Comparison of ENCODE assay signal across 31 mouse cellular contexts in the genomic region with DNA sequence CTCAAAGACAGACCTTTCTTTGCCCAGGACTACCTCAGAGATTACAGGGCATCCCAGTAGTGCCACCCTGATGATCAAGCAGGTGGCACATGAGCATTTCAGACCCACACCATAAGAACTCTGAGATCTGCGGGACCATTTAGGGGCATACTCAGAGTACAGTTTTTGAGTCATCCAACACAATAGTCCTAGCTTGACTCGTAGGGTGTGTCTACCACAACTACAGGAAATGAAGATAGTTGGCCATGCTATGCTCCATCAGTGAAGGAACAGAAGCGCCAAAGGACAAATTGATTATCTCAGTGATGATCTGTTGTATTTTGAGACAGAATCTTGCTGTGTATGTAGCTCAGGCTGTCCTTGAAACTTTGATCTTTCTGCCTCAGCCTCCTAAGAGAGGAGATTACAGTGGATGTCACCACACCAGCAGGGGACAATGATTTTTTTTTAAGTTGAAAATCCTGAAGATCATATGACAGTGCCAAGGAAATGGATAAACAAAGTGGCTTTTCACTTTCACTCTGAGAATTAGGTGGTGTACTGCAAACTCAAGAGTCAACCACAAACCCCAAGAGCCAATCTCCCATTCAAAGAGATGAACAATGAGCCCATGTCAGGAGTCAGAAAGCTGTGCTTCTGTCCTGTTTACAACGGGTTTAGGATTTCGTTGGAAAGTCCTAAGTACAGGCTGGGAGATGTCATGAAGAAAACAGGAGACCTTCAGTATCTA. TPM values are rescaled to one million over a fixed set of nuclear protein-coding genes. Genes with fewer than 3 reads are reported as not detected.
DNase-seq lines count a peak whose midpoint lies in the region; ATAC-seq and TF ChIP-seq lines count a peak whose summit lies in the region.
"Had no signal": no experiment of that assay in that cellular context is flagged by ENCODE, and none has a peak within 500 bp of the region (broad histone marks: within the 10 kb centered on the region; RNA-seq: fewer than 3 reads in every experiment).

No protein-coding gene starts in this region.

- DNase-seq in 3T3-L1 (ENCODE audit: low read depth, low spot score) (peak; percentile 31), MEL (ENCODE audit: low read depth, low spot score) (no peak)
- peak; percentile 39 for DNase-seq in CD4-positive, CD25-positive, alpha-beta regulatory T cell, adult 2 months (ENCODE audit: low read depth, low spot score)
- no peak for DNase-seq in heart, adult 9 months (ENCODE audit: low spot score in 2 of 2)
- DNase-seq in retina, postnatal 1 day: no peak
- no peak for DNase-seq in urinary bladder, postnatal 10 days (ENCODE audit: low spot score)
- DNase-seq in kidney, adult 9 months: no peak
- DNase-seq: adrenal gland, adult 2 months; adrenal gland, postnatal 14 days; cerebellum, adult 11-12 months; cerebellum, adult 8-10 months; cerebellum, postnatal 14 days; forebrain, postnatal 0 days; gastrocnemius, adult 2 months; gastrocnemius, postnatal 14 days; heart, adult 11 months; heart, postnatal 10 days; heart, postnatal 36 days; kidney, adult 18-20 months had no signal

- no peak overlapping the region for H3K27ac ChIP-seq in MEL (ENCODE audit: control insufficient read depth, low read depth, low read length)
- H3K27ac ChIP-seq: forebrain, embryonic 10.5 days; forebrain, embryonic 13.5 days; gastrocnemius, adult 2 months; heart, embryonic 15.5 days; hindbrain, embryonic 10.5 days; hindbrain, embryonic 13.5 days; intestine, embryonic 15.5 days had no signal

- H3K4me1 ChIP-seq in MEL (ENCODE audit: control insufficient read depth in 1 of 2, insufficient read depth in 2 of 2, low read length in 2 of 2): peaks cover 7 to 22% of the 10 kb centered on the region in 2 experiments

- H3K27me3 ChIP-seq in MEL (ENCODE audit: control insufficient read depth in 1 of 2, insufficient read depth in 2 of 2, low read length in 2 of 2): no peaks in the 10 kb centered on the region
- H3K27me3 ChIP-seq: forebrain, embryonic 13.5 days; heart, embryonic 12.5 days; heart, embryonic 15.5 days; intestine, embryonic 15.5 days had no signal

- no peak for TF ChIP-seq CTCF in MEL (IDR thresholded peaks at IDR 0.05 in 2 of 3, conservative IDR thresholded peaks at IDR 0.05 in 1 of 3; ENCODE audit: control insufficient read depth in 1 of 3, insufficient read depth in 1 of 3, low read depth in 2 of 3, low read length in 3 of 3, poor library complexity in 1 of 3, severe bottlenecking in 1 of 3)

- no peak for TF ChIP-seq EP300 in MEL (IDR thresholded peaks at IDR 0.05; ENCODE audit: low read depth in 1 of 2, low read length in 2 of 2)

- no peak for TF ChIP-seq POLR2A in MEL (IDR thresholded peaks at IDR 0.05; ENCODE audit: control insufficient read depth in 1 of 2, insufficient read depth in 1 of 2, low read depth in 1 of 2, low read length in 2 of 2, poor library complexity in 1 of 2)

- H3K4me3 ChIP-seq in MEL (ENCODE audit: control insufficient read depth in 1 of 2, insufficient read depth in 1 of 2, low read depth in 2 of 2, low read length in 2 of 2): no peak overlapping the region
- H3K4me3 ChIP-seq: forebrain, embryonic 10.5 days; forebrain, embryonic 13.5 days; gastrocnemius, adult 2 months; heart, embryonic 12.5 days; heart, embryonic 15.5 days; hindbrain, embryonic 10.5 days; hindbrain, embryonic 13.5 days; intestine, embryonic 15.5 days had no signal

- H3K36me3 ChIP-seq in MEL (ENCODE audit: control insufficient read depth in 1 of 2, insufficient read depth in 2 of 2, low read length in 2 of 2): peaks cover 0 to 17% of the 10 kb centered on the region in 2 experiments; a peak in 2 of 4 replicates
- H3K36me3 ChIP-seq: forebrain, embryonic 10.5 days; heart, embryonic 12.5 days; heart, embryonic 15.5 days; hindbrain, embryonic 10.5 days; hindbrain, embryonic 13.5 days; intestine, embryonic 15.5 days had no signal

- no peaks in the 10 kb centered on the region for H3K79me2 ChIP-seq in MEL (ENCODE audit: control insufficient read depth, insufficient read depth, low read length, poor library complexity)

- no peak overlapping the region for H3K9ac ChIP-seq in MEL (ENCODE audit: control insufficient read depth, low read depth, low read length, poor library complexity, severe bottlenecking)
- H3K9ac ChIP-seq: forebrain, embryonic 13.5 days; forebrain, postnatal 0 days; heart, embryonic 12.5 days; heart, embryonic 15.5 days; hindbrain, embryonic 13.5 days; intestine, embryonic 15.5 days had no signal

- peak; percentile 66 for ATAC-seq in inflammation-experienced regulatory T-cells, adult 6 months
- ATAC-seq: forebrain, embryonic 13.5 days; forebrain, postnatal 0 days; hindbrain, embryonic 16.5 days; intestine, embryonic 15.5 days; Patski had no signal

- H3K9me3 ChIP-seq in MEL (replicated peaks; ENCODE audit: insufficient read depth, low read length): no peaks in the 10 kb centered on the region
- H3K9me3 ChIP-seq: forebrain, embryonic 10.5 days; forebrain, embryonic 13.5 days; heart, embryonic 12.5 days; heart, embryonic 15.5 days; hindbrain, embryonic 10.5 days; hindbrain, embryonic 13.5 days; intestine, embryonic 15.5 days had no signal

- no peak for TF ChIP-seq RAD21 in MEL (IDR thresholded peaks at IDR 0.05; ENCODE audit: low read depth, low read length)

TF ChIP-seq in MEL, 35 proteins besides CTCF, POLR2A, EP300 and RAD21:
- TF ChIP-seq GATA1 (IDR thresholded peaks at IDR 0.05; ENCODE audit: low read depth, low read length) (peak; percentile 43; the same call in 1 of the 2 replicates), TCF12 (IDR thresholded peaks at IDR 0.05; ENCODE audit: low read depth, low read length) (no peak)

RNA-seq across cellular contexts. Expression of a gene that starts 2.1 kb away (rescaled TPM):
- 1.5 and 2.7 TPM in 2 replicates for total RNA-seq in MEL (2012; rRNA removed)
- polyA plus RNA-seq in MEL (2012; ENCODE audit: insufficient read depth in 1 of 2, insufficient read length in 2 of 2, low read depth in 1 of 2, low replicate concordance in 2 of 2, missing spikeins in 1 of 2): 1 to 10 TPM in 1 of 2 experiments, not detected in 1; 2.8 TPM
- polyA plus RNA-seq in inflammation-experienced regulatory T-cells, adult 6 months (2017; shearing (Covaris generic)): 10 to 100 TPM; 20.4 to 31.5 (median 24.2) TPM
- polyA plus RNA-seq: Patski had no signal

RNA-seq across cellular contexts. Expression of a gene that starts 54.1 kb away (rescaled TPM):
- total RNA-seq in MEL (2012; rRNA removed): 0.35 and 0.39 TPM in 2 replicates
- under 1 TPM in 1 of 2 experiments, not detected in 1; 0.45 TPM for polyA plus RNA-seq in MEL (2012; ENCODE audit: insufficient read depth in 1 of 2, insufficient read length in 2 of 2, low read depth in 1 of 2, low replicate concordance in 2 of 2, missing spikeins in 1 of 2)
- polyA plus RNA-seq in inflammation-experienced regulatory T-cells, adult 6 months (2017; shearing (Covaris generic)): 1 to 10 TPM in 1 of 3 experiments, under 1 TPM in 2; 0.28 to 1.7 (median 0.70) TPM
- total RNA-seq: ES-E14 had no signal
- polyA plus RNA-seq: C2C12; forebrain, embryonic 10.5 days had no signal

RNA-seq across cellular contexts. Expression of a gene that starts 54.4 kb away (rescaled TPM):
- 25.7 and 28.3 TPM in 2 replicates for total RNA-seq in MEL (2012; rRNA removed)
- 10 to 100 TPM in 1 of 2 experiments, not detected in 1; 20.2 TPM for polyA plus RNA-seq in MEL (2012; ENCODE audit: insufficient read depth in 1 of 2, insufficient read length in 2 of 2, low read depth in 1 of 2, low replicate concordance in 2 of 2, missing spikeins in 1 of 2)
- 1 to 10 TPM; 2.4 to 4.8 (median 2.7) TPM for polyA plus RNA-seq in inflammation-experienced regulatory T-cells, adult 6 months (2017; shearing (Covaris generic))

Comparison
In these comparisons a context has a peak if more than half of its experiments do, and no peak if none do; other contexts are left out.
1. DNase-seq: peak in 3T3-L1 (single experiment) and CD4-positive, CD25-positive, alpha-beta regulatory T cell, adult 2 months (single experiment); none in MEL (single experiment), heart, adult 9 months (0 of 2), retina, postnatal 1 day (single experiment), urinary bladder, postnatal 10 days (single experiment) and kidney, adult 9 months (single experiment).
2. RNA of a gene that starts 2.1 kb away (polyA plus RNA-seq): 20.4 to 31.5 TPM in inflammation-experienced regulatory T-cells, adult 6 months; 2.8 TPM in MEL; every median in the first group is over 4 times any median in the second.